Mouse (Mus musculus): ENCODE results near the gene Atp2c1.

Gene Atp2c1

GRCm38 (mm10) chr9:105368605-105369004 lies 158.5 kb downstream of the Atp2c1 start:
- DNase-seq (ENCODE audit: extremely low read depth, low read depth), result no peak

- no peak for DNase-seq (ENCODE audit: extremely low read depth, low read depth)
Measured at GRCm38 (mm10) chr9:105366199-105366598, 160.9 kb downstream of the Atp2c1 start.

DNA sequence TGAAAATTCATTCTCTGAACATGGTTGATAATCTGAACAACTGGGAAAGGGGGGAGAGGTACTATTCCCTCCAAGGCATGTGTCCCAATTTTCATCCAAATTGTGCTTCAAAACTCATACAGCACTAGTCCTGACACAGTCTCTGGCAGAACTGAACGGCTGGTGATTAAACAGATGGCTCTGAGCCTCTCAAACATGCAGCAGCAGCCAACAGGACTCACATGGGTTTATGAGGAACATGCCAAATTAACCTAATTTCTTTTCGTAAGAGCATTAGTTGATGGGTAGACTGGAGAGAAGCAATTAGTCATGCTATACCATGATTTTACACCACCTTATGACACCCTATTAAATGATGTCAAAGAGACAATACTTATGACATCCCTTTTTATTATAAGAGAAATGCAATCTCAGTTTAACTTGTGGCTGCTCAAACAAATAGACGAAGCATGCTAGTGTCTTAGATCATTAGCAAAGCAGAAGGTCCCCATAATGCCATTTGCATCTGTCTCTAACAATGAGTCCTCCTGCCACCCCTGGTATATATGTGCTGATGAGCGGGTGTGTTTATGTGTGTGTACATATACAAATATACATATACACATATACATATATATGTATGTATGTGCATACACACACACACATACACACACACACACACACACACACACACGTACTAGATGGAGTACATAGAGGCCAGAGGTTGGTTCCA lies 163.4 kb downstream of the Atp2c1 start:
- no peak for DNase-seq (ENCODE audit: extremely low read depth, low read depth)

GRCm38 (mm10) chr9:105362181-105362580 lies 164.9 kb downstream of the Atp2c1 start:
- no peak for DNase-seq (ENCODE audit: extremely low read depth, low read depth)

Measured in MEL-GATA-1-ER (cell line).